Mouse (Mus musculus): ENCODE results near the gene Zfp473.
"Not testable (repeated sequence)": the region's sequence is repeated elsewhere in the genome, so short reads cannot be mapped to it uniquely, and the experiment has no call there.

Zfp473 gene

GRCm38 (mm10) chr7:44750950-44751349, at the start of gene Zfp473:
Gene Zfp473, minus strand, starts transcription at chr7:44751050.
- DNase-seq, result not testable (repeated sequence)

- no peak for DNase-seq
Measured at GRCm38 (mm10) chr7:44792781-44793180, 41.9 kb upstream of the Zfp473 start.

GRCm38 (mm10) chr7:44790066-44790465, 39.2 kb upstream of the Zfp473 start:
- DNase-seq, result no peak

GRCm38 (mm10) chr7:44789531-44789930, 38.7 kb upstream of the Zfp473 start:
- no peak for DNase-seq

GRCm38 (mm10) chr7:44780101-44780500, 29.3 kb upstream of the Zfp473 start:
- no peak for DNase-seq

- DNase-seq, result no peak
Measured at GRCm38 (mm10) chr7:44776849-44777498, 26.1 kb upstream of the Zfp473 start.

GRCm38 (mm10) chr7:44772591-44773204, 21.8 kb upstream of the Zfp473 start:
- DNase-seq, result no peak

- no peak for DNase-seq
Measured at GRCm38 (mm10) chr7:44770046-44770578, 19.3 kb upstream of the Zfp473 start.

GRCm38 (mm10) chr7:44768129-44768528, 17.3 kb upstream of the Zfp473 start:
- no peak for DNase-seq

GRCm38 (mm10) chr7:44760366-44760765, 9.5 kb upstream of the Zfp473 start:
- DNase-seq, result no peak

GRCm38 (mm10) chr7:44757164-44757563, 6.3 kb upstream of the Zfp473 start:
- no peak for DNase-seq

GRCm38 (mm10) chr7:44748101-44749044, 2.5 kb downstream of the Zfp473 start, which contains the start of gene Vrk3:
Gene Vrk3, plus strand, starts transcription at chr7:44748413.
- DNase-seq, result peak; percentile 96

GRCm38 (mm10) chr7:44747115-44747514, 3.7 kb downstream of the Zfp473 start:
- no peak for DNase-seq

- DNase-seq, result peak; percentile 86
Measured at GRCm38 (mm10) chr7:44745076-44745475, 5.8 kb downstream of the Zfp473 start.

GRCm38 (mm10) chr7:44744270-44744669, 6.6 kb downstream of the Zfp473 start:
- DNase-seq, result no peak

- no peak for DNase-seq
Measured at GRCm38 (mm10) chr7:44741361-44741760, 9.5 kb downstream of the Zfp473 start.

- no peak for DNase-seq
Measured at GRCm38 (mm10) chr7:44733723-44734122, 17.1 kb downstream of the Zfp473 start.

GRCm38 (mm10) chr7:44728082-44728975, 22.5 kb downstream of the Zfp473 start:
- DNase-seq, result no peak

- DNase-seq, result no peak
Measured at GRCm38 (mm10) chr7:44727151-44727550, 23.7 kb downstream of the Zfp473 start.

GRCm38 (mm10) chr7:44726343-44726742, 24.5 kb downstream of the Zfp473 start:
- DNase-seq, result no peak

- no peak for DNase-seq
Measured at GRCm38 (mm10) chr7:44724316-44724715, 26.5 kb downstream of the Zfp473 start.

- no peak for DNase-seq
Measured at GRCm38 (mm10) chr7:44722058-44722457, 28.8 kb downstream of the Zfp473 start.

Measured in right cerebral cortex, adult 18-20 months (tissue).